Mouse (Mus musculus): ENCODE results near the gene Acot8. TPM values are rescaled to one million over a fixed set of nuclear protein-coding genes. Genes with fewer than 3 reads are reported as not detected.

Acot8 gene
- polyA plus RNA-seq, 1 experiment from 2014 or later: 19.9 TPM

- Histone ChIP-seq H3K36me3 (peaks cover 47% of the 10 kb centered on the region), H3K27ac (no peak overlapping the region)
These were observed 22.6 kb upstream of the Acot8 start for GRCm38 (mm10) chr2:164827146-164827850.

GRCm38 (mm10) chr2:164825521-164825920 lies 20.8 kb upstream of the Acot8 start:
- Histone ChIP-seq H3K9me3 (no peaks in the 10 kb centered on the region), H3K36me3 (peaks cover 60% of the 10 kb centered on the region), H3K9ac (replicated peaks) (no peak overlapping the region), H3K27me3 (no peaks in the 10 kb centered on the region), H3K4me3 (replicated peaks) (no peak overlapping the region), H3K27ac (no peak overlapping the region), H3K4me1 (replicated peaks) (peaks cover 23% of the 10 kb centered on the region), H3K4me2 (replicated peaks) (no peak overlapping the region)
- WGBS: 95% methylated on average over 17 of the region's 17 CpGs
- ATAC-seq: no peak

More at GRCm38 (mm10) chr2:164827146-164827850, 22.6 kb upstream of the Acot8 start:
- Histone ChIP-seq H3K4me2 (replicated peaks) (no peak overlapping the region), H3K9ac (replicated peaks) (0 out of 2 replicates have a peak overlapping the region, but pooled peaks have one; percentile 16), H3K4me3 (replicated peaks) (no peak overlapping the region), H3K4me1 (replicated peaks) (peaks cover 18% of the 10 kb centered on the region), H3K9me3 (no peaks in the 10 kb centered on the region), H3K27me3 (no peaks in the 10 kb centered on the region)
- ATAC-seq: no peak
- 87% methylated on average over 16 of the region's 16 CpGs for WGBS

GRCm38 (mm10) chr2:164823969-164824368 lies 19.3 kb upstream of the Acot8 start:
- H3K27ac ChIP-seq: no peak overlapping the region
- peak overlapping the region; percentile 74 for H3K4me3 ChIP-seq (replicated peaks)
- H3K9me3 ChIP-seq: no peaks in the 10 kb centered on the region
- no peak for ATAC-seq
- H3K4me2 ChIP-seq (replicated peaks): peak overlapping the region; percentile 58
- H3K36me3 ChIP-seq: peaks cover 69% of the 10 kb centered on the region
- WGBS: 98% methylated on average over 4 of the region's 4 CpGs
- peaks cover 23% of the 10 kb centered on the region for H3K4me1 ChIP-seq (replicated peaks)
- no peak overlapping the region for H3K9ac ChIP-seq (replicated peaks)
- H3K27me3 ChIP-seq: no peaks in the 10 kb centered on the region

- 3% methylated on average over 10 of the region's 10 CpGs for WGBS
These were observed 18.5 kb upstream of the Acot8 start for GRCm38 (mm10) chr2:164823181-164823585.

DNA sequence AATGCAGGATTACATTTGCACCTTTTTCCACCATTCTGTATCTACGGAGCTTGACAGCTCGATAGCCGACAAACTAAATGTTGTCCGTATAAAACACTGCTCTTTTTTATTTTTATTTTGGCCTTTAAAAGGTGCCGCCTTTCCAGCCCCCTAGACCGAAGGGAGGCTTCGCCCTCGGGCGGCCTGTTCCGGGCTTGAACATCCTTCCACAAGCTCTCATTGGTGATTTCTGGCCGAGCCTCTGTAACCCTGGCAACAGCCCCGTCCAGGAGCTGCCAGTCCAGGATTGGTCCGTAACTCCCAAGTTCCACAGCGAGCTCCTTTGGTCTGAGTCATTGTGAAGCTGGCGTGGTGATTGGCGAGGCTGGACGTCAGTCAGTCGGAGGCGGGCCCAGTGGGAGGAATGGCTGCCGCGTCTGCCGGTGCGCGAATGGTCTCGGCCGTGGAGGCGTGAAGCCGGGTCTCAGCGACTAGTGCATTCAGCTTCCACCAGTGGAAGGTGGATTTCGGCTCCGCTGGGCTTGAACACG lies 18.0 kb upstream of the Acot8 start, which contains the start of gene Zswim1:
Gene Zswim1, plus strand, starts transcription at position 51 of the 530 bp plus-strand sequence.
- Histone ChIP-seq H3K27ac (peak within 1 kb of the TSS; percentile 93), H3K9ac (replicated peaks) (peak within 1 kb of the TSS; percentile 77), H3K36me3 (peaks cover 56% of the 10 kb centered on the region), H3K9me3 (no peaks in the 10 kb centered on the region), H3K4me1 (replicated peaks) (peaks cover 23% of the 10 kb centered on the region), H3K4me3 (replicated peaks) (peak within 1 kb of the TSS; percentile 74), H3K4me2 (replicated peaks) (peak within 1 kb of the TSS; percentile 58), H3K27me3 (no peaks in the 10 kb centered on the region)
- ATAC-seq: peak; percentile 100
- 2% methylated on average over 32 of the region's 32 CpGs for WGBS

More at GRCm38 (mm10) chr2:164823181-164823585, 18.5 kb upstream of the Acot8 start:
- Histone ChIP-seq H3K27ac (peak overlapping the region; percentile 93), H3K9me3 (no peaks in the 10 kb centered on the region), H3K9ac (replicated peaks) (peak overlapping the region; percentile 77), H3K4me2 (replicated peaks) (peak overlapping the region; percentile 58), H3K36me3 (peaks cover 61% of the 10 kb centered on the region), H3K4me1 (replicated peaks) (peaks cover 23% of the 10 kb centered on the region), H3K4me3 (replicated peaks) (peak overlapping the region; percentile 74), H3K27me3 (no peaks in the 10 kb centered on the region)
- ATAC-seq: peak; percentile 72

- H3K4me1 ChIP-seq (replicated peaks): peaks cover 19% of the 10 kb centered on the region
- H3K4me3 ChIP-seq (replicated peaks): no peak overlapping the region
- H3K27me3 ChIP-seq: no peaks in the 10 kb centered on the region
- no peak for ATAC-seq
- H3K36me3 ChIP-seq: peaks cover 40% of the 10 kb centered on the region
- H3K9ac ChIP-seq (replicated peaks): no peak overlapping the region
- no peak overlapping the region for H3K27ac ChIP-seq
- WGBS: 83% methylated on average over 6 of the region's 6 CpGs
- H3K9me3 ChIP-seq: no peaks in the 10 kb centered on the region
- no peak overlapping the region for H3K4me2 ChIP-seq (replicated peaks)
These were observed 16.4 kb upstream of the Acot8 start for GRCm38 (mm10) chr2:164821060-164821459.

DNA sequence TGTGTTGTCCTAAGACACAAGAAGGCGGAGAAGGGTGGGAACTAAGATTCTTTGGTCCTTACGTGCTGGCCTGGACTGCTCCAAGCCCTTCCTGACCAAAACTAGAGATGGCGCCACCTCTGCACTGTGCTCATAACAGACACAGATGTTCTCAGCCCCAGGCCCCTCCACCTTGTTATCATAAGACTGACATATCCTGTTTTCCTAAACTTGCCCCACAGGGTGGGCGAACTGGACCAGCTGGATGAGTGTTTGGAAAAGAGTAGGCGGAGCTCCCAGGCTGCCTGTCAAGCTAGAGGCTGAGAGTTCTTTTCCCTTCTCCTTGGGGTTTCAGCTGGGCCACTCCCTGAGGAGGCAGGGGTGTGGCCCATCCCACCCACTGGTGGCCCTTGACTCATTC lies 13.0 kb upstream of the Acot8 start:
- Histone ChIP-seq H3K4me3 (replicated peaks) (no peak overlapping the region), H3K4me2 (replicated peaks) (no peak overlapping the region), H3K9ac (replicated peaks) (no peak overlapping the region), H3K36me3 (peaks cover 42% of the 10 kb centered on the region), H3K27ac (no peak overlapping the region), H3K4me1 (replicated peaks) (peaks cover 8% of the 10 kb centered on the region), H3K27me3 (no peaks in the 10 kb centered on the region), H3K9me3 (no peaks in the 10 kb centered on the region)
- ATAC-seq: no peak
- 86% methylated on average over 5 of the region's 5 CpGs for WGBS

DNA sequence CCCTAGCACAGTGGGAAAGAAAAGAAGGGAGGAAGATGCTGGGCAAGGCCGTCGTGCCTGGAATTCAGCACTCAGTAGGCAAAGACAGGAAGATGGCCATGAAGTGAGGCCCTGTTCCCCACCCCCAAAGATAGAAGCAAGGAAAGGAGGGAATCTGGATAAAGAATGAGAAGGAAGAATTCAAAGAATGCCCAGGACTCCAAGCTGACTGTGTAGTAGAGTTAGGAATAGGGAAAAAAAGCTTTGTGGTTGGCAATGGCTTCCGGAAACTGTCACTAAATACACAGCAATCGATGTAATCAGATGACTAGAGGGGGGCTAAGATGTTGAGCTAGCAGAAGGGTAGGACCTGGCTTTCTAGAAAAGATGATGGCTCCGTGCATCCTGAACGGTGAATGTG lies 12.5 kb upstream of the Acot8 start:
- WGBS: 90% methylated on average over 6 of the region's 6 CpGs
- no peak for ATAC-seq
- no peak overlapping the region for H3K4me3 ChIP-seq (replicated peaks)
- H3K9me3 ChIP-seq: no peaks in the 10 kb centered on the region
- H3K4me1 ChIP-seq (replicated peaks): peaks cover 5% of the 10 kb centered on the region
- peaks cover 44% of the 10 kb centered on the region for H3K36me3 ChIP-seq
- H3K27me3 ChIP-seq: no peaks in the 10 kb centered on the region
- no peak overlapping the region for H3K27ac ChIP-seq
- H3K9ac ChIP-seq (replicated peaks): no peak overlapping the region
- no peak overlapping the region for H3K4me2 ChIP-seq (replicated peaks)

DNA sequence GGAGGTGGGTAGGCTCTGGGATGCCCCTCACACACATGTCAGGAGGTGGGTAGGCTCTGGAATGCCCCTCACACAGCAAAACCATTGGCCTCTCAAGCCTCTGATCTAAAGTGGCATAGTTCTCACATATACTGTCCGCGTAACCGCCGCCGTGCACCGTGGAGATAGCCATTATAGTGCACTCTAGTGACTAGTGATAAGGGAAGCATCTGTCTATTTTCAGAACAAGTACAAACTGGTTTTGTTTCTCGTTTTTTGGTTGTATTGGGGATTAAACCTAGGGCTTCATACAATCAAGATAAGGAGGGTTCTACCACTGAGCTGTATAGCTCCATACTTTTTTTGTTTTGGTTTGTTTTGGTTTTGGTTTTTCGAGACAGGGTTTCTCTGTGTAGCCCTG lies 11.1 kb upstream of the Acot8 start:
- H3K27ac ChIP-seq: no peak overlapping the region
- ATAC-seq: no peak
- H3K27me3 ChIP-seq: no peaks in the 10 kb centered on the region
- 90% methylated on average over 8 of the region's 8 CpGs for WGBS
- no peak overlapping the region for H3K4me2 ChIP-seq (replicated peaks)
- H3K4me1 ChIP-seq (replicated peaks): no peaks in the 10 kb centered on the region
- no peaks in the 10 kb centered on the region for H3K9me3 ChIP-seq
- no peak overlapping the region for H3K4me3 ChIP-seq (replicated peaks)
- no peak overlapping the region for H3K9ac ChIP-seq (replicated peaks)
- peaks cover 34% of the 10 kb centered on the region for H3K36me3 ChIP-seq

DNA sequence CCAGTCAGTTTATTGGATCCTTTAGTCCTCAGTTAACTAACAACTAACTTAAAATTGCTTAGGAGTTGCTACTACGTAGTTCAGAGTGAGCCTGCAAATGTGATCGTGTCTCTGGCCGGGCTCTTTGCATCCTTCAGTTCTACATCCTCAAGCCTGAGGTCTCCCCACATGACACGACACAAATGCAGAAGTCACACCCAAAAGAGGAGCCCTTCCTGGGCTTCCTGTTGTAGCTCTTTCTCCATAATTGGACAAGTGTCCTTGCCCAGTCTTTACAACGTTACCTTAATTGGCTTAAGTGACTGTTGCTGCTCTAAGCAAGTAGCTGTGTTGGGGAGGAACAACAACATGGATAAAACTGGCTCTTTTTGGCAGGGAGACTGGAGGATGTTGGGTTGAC lies 10.7 kb upstream of the Acot8 start:
- Histone ChIP-seq H3K36me3 (peaks cover 29% of the 10 kb centered on the region), H3K4me3 (replicated peaks) (no peak overlapping the region), H3K27me3 (no peaks in the 10 kb centered on the region), H3K27ac (no peak overlapping the region), H3K4me2 (replicated peaks) (no peak overlapping the region), H3K9me3 (no peaks in the 10 kb centered on the region), H3K4me1 (replicated peaks) (no peaks in the 10 kb centered on the region), H3K9ac (replicated peaks) (no peak overlapping the region)
- WGBS: 93% methylated on average over 5 of the region's 5 CpGs
- ATAC-seq: no peak

DNA sequence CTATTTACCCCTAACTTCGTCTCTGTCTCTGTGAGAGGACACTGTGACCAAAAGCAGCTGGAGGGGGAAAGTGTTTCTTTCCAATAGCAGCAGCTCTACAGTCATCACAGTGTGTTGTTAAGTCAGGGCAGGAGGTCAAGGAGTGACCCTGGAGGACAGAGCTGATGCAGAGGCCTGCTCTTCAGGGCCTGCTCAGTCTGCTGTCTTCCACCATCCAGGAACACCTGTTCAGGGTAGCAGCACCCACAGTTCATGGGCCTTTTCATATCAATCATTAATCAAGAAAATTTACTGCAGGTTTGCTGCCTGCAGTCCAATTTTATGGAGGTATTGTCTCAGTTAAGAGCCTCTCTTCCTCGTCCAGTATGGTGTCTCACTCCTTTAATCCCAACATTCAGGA lies 8.9 kb upstream of the Acot8 start:
- no peak overlapping the region for H3K27ac ChIP-seq
- ATAC-seq: no peak
- 63% methylated on average over 2 of the region's 2 CpGs for WGBS
- H3K4me2 ChIP-seq (replicated peaks): no peak overlapping the region
- H3K9ac ChIP-seq (replicated peaks): no peak overlapping the region
- H3K9me3 ChIP-seq: no peaks in the 10 kb centered on the region
- H3K36me3 ChIP-seq: peaks cover 32% of the 10 kb centered on the region
- H3K27me3 ChIP-seq: no peaks in the 10 kb centered on the region
- H3K4me3 ChIP-seq (replicated peaks): no peak overlapping the region
- no peaks in the 10 kb centered on the region for H3K4me1 ChIP-seq (replicated peaks)

DNA sequence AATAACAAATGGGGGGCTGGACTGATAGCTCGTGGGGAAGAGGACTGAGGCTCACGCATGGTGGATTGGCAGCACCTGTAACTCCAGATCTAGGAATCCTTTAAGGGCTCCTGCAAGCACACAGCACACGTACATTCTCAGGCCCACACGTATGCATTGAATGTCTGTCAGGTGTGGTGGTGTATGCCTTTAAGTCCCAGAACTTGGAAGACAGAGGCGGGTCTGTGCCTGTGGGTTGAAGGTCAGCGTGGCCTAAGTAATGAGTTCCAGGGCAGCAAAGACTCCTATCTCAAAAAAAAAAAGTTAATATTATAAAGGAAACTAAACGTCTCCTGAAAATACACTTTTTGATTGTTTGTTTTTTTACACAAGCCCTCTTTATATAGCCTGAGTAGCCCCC lies 1.9 kb upstream of the Acot8 start:
- peaks cover 38% of the 10 kb centered on the region for H3K4me1 ChIP-seq (replicated peaks)
- WGBS: 89% methylated on average over 7 of the region's 7 CpGs
- no peak for ATAC-seq
- no peak overlapping the region for H3K9ac ChIP-seq (replicated peaks)
- peak overlapping the region; percentile 77 for H3K4me2 ChIP-seq (replicated peaks)
- no peak overlapping the region for H3K27ac ChIP-seq
- no peak overlapping the region for H3K4me3 ChIP-seq (replicated peaks)
- no peaks in the 10 kb centered on the region for H3K9me3 ChIP-seq
- peaks cover 23% of the 10 kb centered on the region for H3K36me3 ChIP-seq
- no peaks in the 10 kb centered on the region for H3K27me3 ChIP-seq
